In genomic region chr2:158258781-158259180, GRCm38 (mm10) we compare ENCODE assay signal across 9 mouse cellular contexts. TPM values are rescaled to one million over a fixed set of nuclear protein-coding genes. Genes with fewer than 3 reads are reported as not detected.
DNase-seq lines count a peak whose midpoint lies in the region; ATAC-seq lines count a peak whose summit lies in the region.
"Had no signal": no experiment of that assay in that cellular context is flagged by ENCODE, and none has a peak within 500 bp of the region (broad histone marks: within the 10 kb centered on the region; RNA-seq: fewer than 3 reads in every experiment).

No protein-coding gene starts in this region.

- 10% methylated on average over 12 of the region's 12 CpGs for WGBS in embryonic facial prominence, embryonic 13.5 days

- H3K9me3 ChIP-seq in embryonic facial prominence, embryonic 13.5 days = no peaks in the 10 kb centered on the region
- H3K9me3 ChIP-seq: neural tube, embryonic 12.5 days had no signal

- H3K4me3 ChIP-seq in embryonic facial prominence, embryonic 13.5 days = no peak overlapping the region
- H3K4me3 ChIP-seq: neural tube, embryonic 12.5 days had no signal

- ATAC-seq in frontal cortex, adult (ENCODE audit: low TSS enrichment) = no peak
- no peak for ATAC-seq in embryonic facial prominence, embryonic 13.5 days (ENCODE audit: insufficient number of reproducible peaks, insufficient read depth, low FRiP score, low TSS enrichment, low read depth)
- peak; percentile 57 to 70 for ATAC-seq in hematopoietic stem cell, adult 5-6 weeks (replicated peaks in 1 of 2; ENCODE audit: insufficient read depth in 1 of 2, low FRiP score in 2 of 2, low TSS enrichment in 1 of 2, low read depth in 1 of 2, poor library complexity in 2 of 2, severe bottlenecking in 2 of 2)
- peak; percentile 78 for ATAC-seq in megakaryocyte-erythroid progenitor cell, adult 5-6 weeks (replicated peaks; ENCODE audit: low FRiP score, low TSS enrichment, poor library complexity, severe bottlenecking)

- H3K27me3 ChIP-seq in embryonic facial prominence, embryonic 13.5 days = no peaks in the 10 kb centered on the region; the same call in 1 of the 2 replicates
- H3K27me3 ChIP-seq: neural tube, embryonic 12.5 days had no signal

- peak; percentile 20 to 42 for DNase-seq in frontal cortex, postnatal 14 days (ENCODE audit: low spot score in 2 of 2)
- DNase-seq in adrenal gland, postnatal 36 days = peak; percentile 78 to 81
- peak; percentile 27 to 35 for DNase-seq in layer of hippocampus, postnatal 36 days
- peak; percentile 19 to 53 for DNase-seq in spleen, postnatal 14 days (ENCODE audit: low spot score in 2 of 2)

- H3K4me2 ChIP-seq in embryonic facial prominence, embryonic 13.5 days = peak overlapping the region; percentile 37; the same call in 1 of the 2 replicates

- no peak overlapping the region for H3K27ac ChIP-seq in embryonic facial prominence, embryonic 13.5 days
- H3K27ac ChIP-seq: neural tube, embryonic 12.5 days had no signal

- H3K36me3 ChIP-seq in embryonic facial prominence, embryonic 13.5 days = no peaks in the 10 kb centered on the region
- H3K36me3 ChIP-seq: neural tube, embryonic 12.5 days had no signal

- H3K9ac ChIP-seq in embryonic facial prominence, embryonic 13.5 days = no peak overlapping the region
- H3K9ac ChIP-seq: neural tube, embryonic 12.5 days had no signal

- H3K4me1 ChIP-seq in embryonic facial prominence, embryonic 13.5 days = peaks cover 22% of the 10 kb centered on the region

RNA-seq across cellular contexts. Expression of gene Bpi, which starts 0.9 kb away (rescaled TPM):
- total RNA-seq in adrenal gland, postnatal 36 days (2021) = not detected
- not detected in 2 replicates for polyA plus RNA-seq in embryonic facial prominence, embryonic 13.5 days (2015; fragmentation: Nextera tagmentation; extraction: Ambion mirVana)
- total RNA-seq in hematopoietic stem cell, adult 5-6 weeks (2017) = not detected in 2 replicates
- not detected for total RNA-seq in layer of hippocampus, postnatal 36 days (2021)
- total RNA-seq in megakaryocyte-erythroid progenitor cell, adult 5-6 weeks (2014; fragmentation: Nextera tagmentation) = not detected in 2 replicates
- 0.50 TPM in 1 of 2 replicates, not detected in the other for total RNA-seq in megakaryocyte-erythroid progenitor cell, adult 5-6 weeks (2017)
- polyA plus RNA-seq: neural tube, embryonic 12.5 days had no signal

RNA-seq across cellular contexts. Expression of gene D630003M21Rik, which starts 29.8 kb away (rescaled TPM):
- total RNA-seq in adrenal gland, postnatal 36 days (2021) = 1 to 10 TPM; 1.7 TPM
- polyA plus RNA-seq in embryonic facial prominence, embryonic 13.5 days (2015; fragmentation: Nextera tagmentation; extraction: Ambion mirVana) = 7.5 and 7.6 TPM in 2 replicates
- total RNA-seq in hematopoietic stem cell, adult 5-6 weeks (2017) = not detected in 2 replicates
- 1 to 10 TPM; 3.6 to 3.7 TPM for total RNA-seq in layer of hippocampus, postnatal 36 days (2021)
- not detected in 2 replicates for total RNA-seq in megakaryocyte-erythroid progenitor cell, adult 5-6 weeks (2014; fragmentation: Nextera tagmentation)
- not detected in 2 replicates for total RNA-seq in megakaryocyte-erythroid progenitor cell, adult 5-6 weeks (2017)

RNA-seq across cellular contexts. Expression of gene Lbp, which starts 47.5 kb away (rescaled TPM):
- 10 to 100 TPM; 16.9 to 23.7 TPM for total RNA-seq in adrenal gland, postnatal 36 days (2021)
- 4.2 and 6.0 TPM in 2 replicates for polyA plus RNA-seq in embryonic facial prominence, embryonic 13.5 days (2015; fragmentation: Nextera tagmentation; extraction: Ambion mirVana)
- total RNA-seq in hematopoietic stem cell, adult 5-6 weeks (2017) = 43.5 and 51.0 TPM in 2 replicates
- total RNA-seq in layer of hippocampus, postnatal 36 days (2021) = 1 to 10 TPM in 1 of 2 experiments, under 1 TPM in 1; 1.00 to 3.9 TPM
- 3.6 TPM in 1 of 2 replicates, not detected in the other for total RNA-seq in megakaryocyte-erythroid progenitor cell, adult 5-6 weeks (2014; fragmentation: Nextera tagmentation)
- total RNA-seq in megakaryocyte-erythroid progenitor cell, adult 5-6 weeks (2017) = 1.9 TPM in 1 of 2 replicates, not detected in the other

Comparison
In these comparisons a context has a peak if more than half of its experiments do, and no peak if none do; other contexts are left out.
1. ATAC-seq: peak in hematopoietic stem cell, adult 5-6 weeks (2 of 2) and megakaryocyte-erythroid progenitor cell, adult 5-6 weeks (single experiment); none in frontal cortex, adult (single experiment) and embryonic facial prominence, embryonic 13.5 days (single experiment).
2. Peak in every context shown above with its lines, with median percentiles within 50 percentile points of each other: DNase-seq.